Mouse (Mus musculus) ES-E14 (cell line): ENCODE measurements around the gene Lnx1.

Experiments
- CHD2 ChIP-seq: IDR thresholded peaks from 2 replicates; pipeline ENCODE4 v1.6.1; 2014; ENCODE audit warnings: mild to moderate bottlenecking, low read depth, low read length, inconsistent platforms
- HCFC1 ChIP-seq: IDR thresholded peaks from 2 replicates; pipeline ENCODE4 v1.6.1; 2012; ENCODE audit warnings: low read length, inconsistent platforms, borderline replicate concordance; ENCODE audit not compliant: insufficient read depth
- MAFK ChIP-seq: IDR thresholded peaks from 2 replicates; pipeline ENCODE4 v1.6.1; 2014; ENCODE audit warnings: mild to moderate bottlenecking, low read depth, low read length, inconsistent platforms; ENCODE audit not compliant: insufficient read depth
- ZC3H11A ChIP-seq: IDR thresholded peaks from 2 replicates; pipeline ENCODE4 v1.6.1; 2012; ENCODE audit warnings: low read depth, mild to moderate bottlenecking, inconsistent platforms, low read length, borderline replicate concordance

- TF ChIP-seq CHD2 (no peak), HCFC1 (no peak), MAFK (no peak), ZC3H11A (no peak)
Observed at GRCm38 (mm10) chr5:74624385-74624784, 78.3 kb downstream of the Lnx1 start.
